Mouse (Mus musculus) lung, postnatal 36 days (tissue): ENCODE results near the gene Ppara.
A peak's percentile ranks its signal among the peaks of the same experiment; 100 is the strongest.

ENCODE experiments used
- DNase-seq: peaks from one replicate; pipeline ENCODE4 v3.0.0; 2022; ENCODE audit warnings: mixed read lengths

The Ppara gene

GRCm38 (mm10) chr15:85808434-85808833, 73.7 kb downstream of the Ppara start:
- DNase-seq, result no peak

- no peak for DNase-seq
Observed at GRCm38 (mm10) chr15:85809091-85809490, 74.3 kb downstream of the Ppara start.

- DNase-seq, result no peak
Observed at GRCm38 (mm10) chr15:85810462-85810805, 75.7 kb downstream of the Ppara start.

GRCm38 (mm10) chr15:85810806-85811521, 76.2 kb downstream of the Ppara start:
- peak; percentile 76 for DNase-seq

- peak; percentile 99 for DNase-seq
Observed at GRCm38 (mm10) chr15:85811535-85812277, 76.9 kb downstream of the Ppara start, which contains the start of gene Cdpf1. Gene Cdpf1 (minus strand): TSS chr15:85811697.

GRCm38 (mm10) chr15:85813428-85813827, 78.6 kb downstream of the Ppara start:
- no peak for DNase-seq

GRCm38 (mm10) chr15:85821203-85822010, 86.6 kb downstream of the Ppara start, which contains the start of gene Pkdrej:
Gene Pkdrej (minus strand): TSS chr15:85821734.
- DNase-seq, result no peak

GRCm38 (mm10) chr15:85822011-85822359, 87.2 kb downstream of the Ppara start:
- peak; percentile 26 for DNase-seq

GRCm38 (mm10) chr15:85826676-85827075, 91.9 kb downstream of the Ppara start:
- DNase-seq, result no peak

- DNase-seq, result peak; percentile 44
Observed at GRCm38 (mm10) chr15:85828071-85828470, 93.3 kb downstream of the Ppara start.

- no peak for DNase-seq
Observed at GRCm38 (mm10) chr15:85829470-85829869, 94.7 kb downstream of the Ppara start.

- DNase-seq, result peak; percentile 95
Observed at GRCm38 (mm10) chr15:85831954-85832590, 97.3 kb downstream of the Ppara start, which contains the start of gene Ttc38. Gene Ttc38 (plus strand): TSS chr15:85832306.

- DNase-seq, result no peak
Observed at GRCm38 (mm10) chr15:85832599-85832998, 97.8 kb downstream of the Ppara start.

GRCm38 (mm10) chr15:85835335-85835734, 100.6 kb downstream of the Ppara start:
- peak; percentile 28 for DNase-seq

GRCm38 (mm10) chr15:85836887-85837286, 102.1 kb downstream of the Ppara start:
- DNase-seq, result no peak

- peak; percentile 30 for DNase-seq
Observed at GRCm38 (mm10) chr15:85840983-85841382, 106.2 kb downstream of the Ppara start.

- no peak for DNase-seq
Observed at GRCm38 (mm10) chr15:85841796-85842360, 107.1 kb downstream of the Ppara start.

- DNase-seq, result no peak
Observed at GRCm38 (mm10) chr15:85845071-85845470, 110.3 kb downstream of the Ppara start.

- no peak for DNase-seq
Observed at GRCm38 (mm10) chr15:85851656-85852392, 117.0 kb downstream of the Ppara start.
